Mouse (Mus musculus): ENCODE measurements around the gene Steap4. TPM values are rescaled to one million over a fixed set of nuclear protein-coding genes. Genes with fewer than 3 reads are reported as not detected.
"Not testable (repeated sequence)": the region's sequence is repeated elsewhere in the genome, so short reads cannot be mapped to it uniquely, and the experiment has no call there.

The Steap4 gene
- not detected for polyA plus RNA-seq (2017; shearing (Covaris generic))

GRCm38 (mm10) chr5:7960176-7960575 lies at the start of gene Steap4:
Gene Steap4 (plus strand): TSS chr5:7960457.
- ATAC-seq: no peak

- no peak for ATAC-seq
These were observed 48.3 kb upstream of the Steap4 start for GRCm38 (mm10) chr5:7911975-7912374.

- ATAC-seq: no peak
These were observed 42.6 kb upstream of the Steap4 start for GRCm38 (mm10) chr5:7917501-7918295.

- ATAC-seq: no peak
These were observed 42.0 kb upstream of the Steap4 start for GRCm38 (mm10) chr5:7918296-7918579.

- ATAC-seq: no peak
These were observed 40.6 kb upstream of the Steap4 start for GRCm38 (mm10) chr5:7919681-7920080.

GRCm38 (mm10) chr5:7922751-7923150 lies 37.5 kb upstream of the Steap4 start:
- no peak for ATAC-seq

GRCm38 (mm10) chr5:7923666-7924065 lies 36.6 kb upstream of the Steap4 start:
- no peak for ATAC-seq

- no peak for ATAC-seq
These were observed 27.7 kb upstream of the Steap4 start for GRCm38 (mm10) chr5:7932234-7933221.

- ATAC-seq: not testable (repeated sequence)
These were observed 26.8 kb upstream of the Steap4 start for GRCm38 (mm10) chr5:7933495-7933894.

- ATAC-seq: no peak
These were observed 26.2 kb upstream of the Steap4 start for GRCm38 (mm10) chr5:7933933-7934675.

GRCm38 (mm10) chr5:7954838-7955237 lies 5.4 kb upstream of the Steap4 start:
- ATAC-seq: no peak

GRCm38 (mm10) chr5:7955371-7955966 lies 4.8 kb upstream of the Steap4 start:
- no peak for ATAC-seq

- ATAC-seq: no peak
These were observed 2.2 kb upstream of the Steap4 start for GRCm38 (mm10) chr5:7958061-7958460.

- no peak for ATAC-seq
These were observed 971 bp upstream of the Steap4 start for GRCm38 (mm10) chr5:7959286-7959685.

GRCm38 (mm10) chr5:7961113-7961512 lies 856 bp downstream of the Steap4 start:
- ATAC-seq: no peak

GRCm38 (mm10) chr5:7965281-7965680 lies 5.0 kb downstream of the Steap4 start:
- no peak for ATAC-seq

GRCm38 (mm10) chr5:7968152-7968551 lies 7.9 kb downstream of the Steap4 start:
- no peak for ATAC-seq

GRCm38 (mm10) chr5:7972266-7972665 lies 12.0 kb downstream of the Steap4 start:
- ATAC-seq: no peak

GRCm38 (mm10) chr5:7974522-7975197 lies 14.4 kb downstream of the Steap4 start:
- ATAC-seq: no peak

GRCm38 (mm10) chr5:7980586-7980985 lies 20.3 kb downstream of the Steap4 start:
- no peak for ATAC-seq

GRCm38 (mm10) chr5:7987962-7988361 lies 27.7 kb downstream of the Steap4 start:
- no peak for ATAC-seq

GRCm38 (mm10) chr5:7988415-7988814 lies 28.2 kb downstream of the Steap4 start:
- peak; percentile 32 for ATAC-seq
